Mouse (Mus musculus) forebrain, postnatal 0 days (tissue): ENCODE results near the gene Tmem41a. TPM values are rescaled to one million over a fixed set of nuclear protein-coding genes. Genes with fewer than 3 reads are reported as not detected.
"Not testable (repeated sequence)": the region's sequence is repeated elsewhere in the genome, so short reads cannot be mapped to it uniquely, and the experiment has no call there.

Experiments
- ATAC-seq: fragments of 200-750 bp; cut with Nextera tagmentation; 2 replicates; pipeline ENCODE4 v1.8.0; 2017; ENCODE audit warnings: mild to moderate bottlenecking, moderate library complexity
- DNase-seq: peaks from one replicate; pipeline ENCODE4 v3.0.0-alpha.2; 2015
- H3K27ac ChIP-seq: fragments of 300-500 bp; sonication (generic); 2 replicates; pipeline ENCODE4 v1.5.1; 2014; ENCODE audit warnings: low read depth, mild to moderate bottlenecking, antibody characterized with exemption, low read length, moderate library complexity, mixed read lengths
- H3K27me3 ChIP-seq: fragments of 300-500 bp; sonication (generic); 2 replicates; pipeline ENCODE4 v1.6.1; 2014; ENCODE audit warnings: mild to moderate bottlenecking, low read length, mixed read lengths; ENCODE audit not compliant: insufficient read depth
- H3K36me3 ChIP-seq: fragments of 300-500 bp; sonication (generic); 2 replicates; pipeline ENCODE4 v1.6.1; 2014; ENCODE audit warnings: mild to moderate bottlenecking, moderate library complexity; ENCODE audit not compliant: insufficient read depth
- H3K4me1 ChIP-seq: fragments of 300-500 bp; sonication (generic); 2 replicates; pipeline ENCODE4 v1.6.1; 2014; ENCODE audit warnings: antibody characterized with exemption; ENCODE audit not compliant: insufficient read depth
- H3K4me2 ChIP-seq: fragments of 300-500 bp; sonication (generic); 2 replicates; pipeline ENCODE4 v1.6.1; 2014; ENCODE audit warnings: low read depth, mild to moderate bottlenecking, moderate library complexity
- H3K4me3 ChIP-seq: fragments of 300-500 bp; sonication (generic); 2 replicates; pipeline ENCODE4 v1.5.1; 2014; ENCODE audit warnings: low read depth, low read length, mixed read lengths
- H3K9ac ChIP-seq: fragments of 300-500 bp; sonication (generic); 2 replicates; pipeline ENCODE4 v1.6.1; 2014; ENCODE audit warnings: mild to moderate bottlenecking
- H3K9me3 ChIP-seq: fragments of 300-500 bp; sonication (generic); 2 replicates; pipeline ENCODE4 v1.6.1; 2016; ENCODE audit warnings: low read length
- CTCF ChIP-seq: sonication (generic); IDR thresholded peaks from 2 replicates; pipeline ENCODE4 v1.5.1; 2016; ENCODE audit warnings: antibody characterized with exemption, control low read depth, low read depth
- WGBS: fragments of 180-500 bp; shearing (Covaris S2); extraction: QIAGEN DNeasy Blood & Tissue Kit; methylation state at CpG from one replicate; pipeline ENCODE4 v1.1.7; 2014; 5-methylcytosine and 5-hydroxymethylcytosine counted together
- polyA plus RNA-seq: library from polyadenylated mRNA; unstranded; fragments of >200 nt; fragmentation: Nextera tagmentation; extraction: Ambion mirVana; gene quantifications from 2 replicates; pipeline ENCODE4 v1.2.1, GENCODE M21; 2015
- total RNA-seq: library from RNA; depleted of rRNA; stranded (reverse); fragments of >200 nt; gene quantifications from 2 replicates; pipeline ENCODE4 v1.2.3, GENCODE M21; 2014

The Tmem41a gene
- total and polyA plus RNA-seq, 2 experiments from 2014 or later, result 20.2 to 43.4 TPM

GRCm38 (mm10) chr16:21969874-21970273 is 22.5 kb upstream of the Tmem41a start:
- no peaks in the 10 kb centered on the region for H3K4me1 ChIP-seq
- H3K4me2 ChIP-seq, result no peak overlapping the region
- no peaks in the 10 kb centered on the region for H3K27me3 ChIP-seq
- H3K27ac ChIP-seq, result no peak overlapping the region
- H3K36me3 ChIP-seq, result no peaks in the 10 kb centered on the region
- 93% methylated on average over 5 of the region's 5 CpGs for WGBS
- DNase-seq (no peak), ATAC-seq (no peak)
- H3K9ac ChIP-seq, result no peak overlapping the region
- H3K4me3 ChIP-seq, result no peak overlapping the region
- no peak for TF ChIP-seq CTCF
- no peaks in the 10 kb centered on the region for H3K9me3 ChIP-seq

GRCm38 (mm10) chr16:21965576-21965975 is 18.2 kb upstream of the Tmem41a start:
- H3K9ac ChIP-seq, result no peak overlapping the region
- no peaks in the 10 kb centered on the region for H3K4me1 ChIP-seq
- TF ChIP-seq CTCF, result no peak
- no peaks in the 10 kb centered on the region for H3K9me3 ChIP-seq
- no peak overlapping the region for H3K4me2 ChIP-seq
- H3K36me3 ChIP-seq, result no peaks in the 10 kb centered on the region
- no peak overlapping the region for H3K4me3 ChIP-seq
- DNase-seq, result no peak
- H3K27ac ChIP-seq, result no peak overlapping the region
- H3K27me3 ChIP-seq, result no peaks in the 10 kb centered on the region
- no peak for ATAC-seq
- WGBS, result 79% methylated on average over 3 of the region's 3 CpGs

GRCm38 (mm10) chr16:21955591-21955990 is 8.2 kb upstream of the Tmem41a start:
- Histone ChIP-seq H3K4me2 (no peak overlapping the region), H3K4me1 (no peaks in the 10 kb centered on the region), H3K9me3 (no peaks in the 10 kb centered on the region), H3K27me3 (no peaks in the 10 kb centered on the region), H3K9ac (no peak overlapping the region), H3K4me3 (no peak overlapping the region), H3K36me3 (no peaks in the 10 kb centered on the region), H3K27ac (no peak overlapping the region)
- no peak for TF ChIP-seq CTCF
- whole genome bisulfite sequencing, result 84% methylated on average over 12 of the region's 12 CpGs
- no peak for ATAC-seq
- no peak for DNase-seq

GRCm38 (mm10) chr16:21928471-21928870 is 18.9 kb downstream of the Tmem41a start:
- H3K4me1 ChIP-seq, result no peaks in the 10 kb centered on the region
- WGBS, result 92% methylated on average over 13 of the region's 13 CpGs

GRCm38 (mm10) chr16:21916681-21917080 is 30.7 kb downstream of the Tmem41a start:
- H3K36me3 ChIP-seq, result peaks cover 29% of the 10 kb centered on the region
- 64% methylated on average over 7 of the region's 7 CpGs for WGBS

More at GRCm38 (mm10) chr16:21928471-21928870, 18.9 kb downstream of the Tmem41a start:
- H3K4me3 ChIP-seq, result no peak overlapping the region
- no peak overlapping the region for H3K4me2 ChIP-seq
- no peak overlapping the region for H3K27ac ChIP-seq
- no peak for DNase-seq
- H3K9ac ChIP-seq, result no peak overlapping the region
- no peak for TF ChIP-seq CTCF
- H3K36me3 ChIP-seq, result peaks cover 53% of the 10 kb centered on the region
- no peak for ATAC-seq
- no peaks in the 10 kb centered on the region for H3K27me3 ChIP-seq
- H3K9me3 ChIP-seq, result no peaks in the 10 kb centered on the region

GRCm38 (mm10) chr16:21913347-21913746 is 34.0 kb downstream of the Tmem41a start:
- Histone ChIP-seq H3K27me3 (no peaks in the 10 kb centered on the region), H3K27ac (no peak overlapping the region), H3K4me2 (no peak overlapping the region), H3K4me3 (no peak overlapping the region), H3K9ac (no peak overlapping the region), H3K36me3 (peaks cover 37% of the 10 kb centered on the region), H3K9me3 (no peaks in the 10 kb centered on the region), H3K4me1 (no peaks in the 10 kb centered on the region)
- no peak for TF ChIP-seq CTCF
- DNase-seq, result peak; percentile 10
- peak; percentile 68 for ATAC-seq
- 82% methylated on average over 6 of the region's 6 CpGs for WGBS

More at GRCm38 (mm10) chr16:21916681-21917080, 30.7 kb downstream of the Tmem41a start:
- ATAC-seq (no peak), DNase-seq (no peak)
- H3K4me2 ChIP-seq, result no peak overlapping the region
- no peak overlapping the region for H3K4me3 ChIP-seq
- H3K4me1 ChIP-seq, result no peaks in the 10 kb centered on the region
- no peaks in the 10 kb centered on the region for H3K9me3 ChIP-seq
- H3K27ac ChIP-seq, result no peak overlapping the region
- H3K9ac ChIP-seq, result no peak overlapping the region
- no peaks in the 10 kb centered on the region for H3K27me3 ChIP-seq
- no peak for TF ChIP-seq CTCF

GRCm38 (mm10) chr16:21908906-21909305 is 38.4 kb downstream of the Tmem41a start:
- H3K27ac ChIP-seq, ATAC-seq, H3K4me2 ChIP-seq, H3K4me1 ChIP-seq, H3K4me3 ChIP-seq, H3K9me3 ChIP-seq, DNase-seq, H3K9ac ChIP-seq, H3K27me3 ChIP-seq: not testable (repeated sequence)
- peaks cover 37% of the 10 kb centered on the region for H3K36me3 ChIP-seq
- 33% methylated on average over 6 of the region's 8 CpGs for WGBS

- H3K9ac ChIP-seq, result no peak overlapping the region
- H3K27me3 ChIP-seq, result no peaks in the 10 kb centered on the region
- TF ChIP-seq CTCF, result no peak
- DNase-seq (no peak), ATAC-seq (no peak)
- H3K4me1 ChIP-seq, result no peaks in the 10 kb centered on the region
- H3K9me3 ChIP-seq, result no peaks in the 10 kb centered on the region
- peaks cover 29% of the 10 kb centered on the region for H3K36me3 ChIP-seq
- WGBS, result 93% methylated on average over 6 of the region's 6 CpGs
- H3K27ac ChIP-seq, result no peak overlapping the region
- H3K4me3 ChIP-seq, result no peak overlapping the region
- no peak overlapping the region for H3K4me2 ChIP-seq
Measured at GRCm38 (mm10) chr16:21906902-21907301, 40.5 kb downstream of the Tmem41a start.
